Mouse (Mus musculus) C2C12 (cell line): ENCODE results near the gene Bcar3.

Source experiments
- CTCF ChIP-seq: IDR thresholded peaks from one replicate; pipeline ENCODE4 v1.5.1; 2011; ENCODE audit not compliant: control insufficient read depth, insufficient read depth, insufficient read length
- USF1 ChIP-seq: IDR thresholded peaks from one replicate; pipeline ENCODE4 v1.6.1; 2011; ENCODE audit warnings: low read depth, mild to moderate bottlenecking, control low read depth, moderate library complexity

- TF ChIP-seq CTCF (no peak), USF1 (no peak)
Observed at GRCm38 (mm10) chr3:122422276-122422675, 128.3 kb downstream of the Bcar3 start.
